Mouse (Mus musculus) lung, postnatal 0 days (tissue): Measurements from ENCODE around the gene Slc22a7. TPM values are rescaled to one million over a fixed set of nuclear protein-coding genes. Genes with fewer than 3 reads are reported as not detected.

Source experiments
- ATAC-seq: fragments of 200-750 bp; cut with Nextera tagmentation; 2 replicates; pipeline ENCODE4 v1.8.0; 2017; ENCODE audit warnings: moderate library complexity
- DNase-seq: peaks from one replicate; pipeline ENCODE4 v3.0.0-alpha.2; 2016; ENCODE audit warnings: low spot score
- H3K27ac ChIP-seq: fragments of 300-500 bp; sonication (generic); 2 replicates; pipeline ENCODE4 v1.5.1; 2014; ENCODE audit warnings: antibody characterized with exemption, mild to moderate bottlenecking, low read length, mixed read lengths
- H3K27me3 ChIP-seq: fragments of 300-500 bp; sonication (generic); replicated peaks from 2 replicates; pipeline ENCODE4 v1.6.1; 2014; ENCODE audit warnings: low read length, mixed read lengths; ENCODE audit not compliant: insufficient read depth
- H3K36me3 ChIP-seq: fragments of 300-500 bp; sonication (generic); 2 replicates; pipeline ENCODE4 v1.6.1; 2014; ENCODE audit warnings: low read length, mixed read lengths; ENCODE audit not compliant: insufficient read depth
- H3K4me1 ChIP-seq: fragments of 300-500 bp; sonication (generic); 2 replicates; pipeline ENCODE4 v1.6.1; 2014; ENCODE audit warnings: antibody characterized with exemption, low read depth, low read length, mixed read lengths; ENCODE audit not compliant: insufficient read depth
- H3K4me2 ChIP-seq: fragments of 300-500 bp; sonication (generic); replicated peaks from 2 replicates; pipeline ENCODE4 v1.6.1; 2014; ENCODE audit warnings: low read depth, mild to moderate bottlenecking, low read length, moderate library complexity, mixed read lengths
- H3K4me3 ChIP-seq: fragments of 300-500 bp; sonication (generic); 2 replicates; pipeline ENCODE4 v1.5.1; 2014; ENCODE audit warnings: low read depth, low read length
- H3K9ac ChIP-seq: fragments of 300-500 bp; sonication (generic); replicated peaks from 2 replicates; pipeline ENCODE4 v1.6.1; 2014; ENCODE audit warnings: low read depth, mild to moderate bottlenecking
- H3K9me3 ChIP-seq: fragments of 300-500 bp; sonication (generic); 2 replicates; pipeline ENCODE4 v1.6.1; 2016; ENCODE audit warnings: low read length, mixed read lengths
- CTCF ChIP-seq: IDR thresholded peaks from 2 replicates; pipeline ENCODE4 v1.5.1; 2016; ENCODE audit warnings: antibody characterized with exemption, mild to moderate bottlenecking
- EP300 ChIP-seq: IDR thresholded peaks from 2 replicates; pipeline ENCODE4 v1.6.1; 2016; ENCODE audit warnings: antibody characterized with exemption, mild to moderate bottlenecking, control low read depth
- WGBS: fragments of 180-500 bp; shearing (Covaris S2); extraction: QIAGEN DNeasy Blood & Tissue Kit; methylation state at CpG from one replicate; pipeline ENCODE4 v1.1.7; 2014; 5-methylcytosine and 5-hydroxymethylcytosine counted together
- polyA plus RNA-seq: library from polyadenylated mRNA; unstranded; fragments of >200 nt; fragmentation: Nextera tagmentation; extraction: Ambion mirVana; gene quantifications from 2 replicates; pipeline ENCODE4 v1.2.1, GENCODE M21; 2015

Slc22a7 gene
- polyA plus RNA-seq, 1 experiment from 2014 or later, result not detected

DNA sequence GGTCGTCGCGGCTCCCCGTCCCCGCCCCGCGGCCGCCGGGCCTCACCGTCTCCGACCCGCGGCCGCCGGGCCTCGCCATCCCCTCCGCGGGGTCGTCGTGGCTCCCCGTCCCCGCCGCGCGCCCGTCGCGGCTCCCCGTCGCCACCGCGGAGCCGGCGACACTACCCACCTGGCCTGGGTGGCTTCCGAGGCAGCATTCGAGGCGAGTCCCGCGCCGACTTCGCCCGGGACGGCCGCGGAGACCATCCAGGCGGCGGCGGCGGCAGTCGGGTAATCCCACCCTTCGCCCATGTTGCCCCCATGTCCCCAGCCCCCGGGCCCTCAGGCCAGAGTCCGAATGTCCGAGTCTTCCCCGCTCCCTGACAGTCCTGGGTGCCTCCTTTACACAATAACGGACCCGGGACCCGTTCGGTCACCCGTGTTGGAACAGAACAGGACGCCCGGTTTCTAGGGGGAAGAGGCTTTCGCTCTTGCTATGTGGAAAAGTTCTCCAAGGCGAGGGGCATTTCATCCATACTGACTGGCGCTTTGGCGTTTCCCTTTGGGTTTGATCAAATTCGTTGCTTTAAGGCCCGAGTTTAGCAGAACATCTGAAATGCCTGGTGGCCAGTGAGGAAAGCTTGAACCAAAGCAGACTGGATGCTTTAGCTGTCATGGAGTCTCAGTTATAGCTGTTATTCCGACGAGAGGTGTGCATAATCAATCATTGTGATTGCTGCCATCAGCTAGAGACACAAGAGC, 54.0 kb downstream of the Slc22a7 start:
- peak overlapping the region; percentile 74 for H3K9ac ChIP-seq
- peak overlapping the region; percentile 86 for H3K27ac ChIP-seq
- H3K4me1 ChIP-seq, result peaks cover 4% of the 10 kb centered on the region; the same call in 1 of the 2 replicates
- H3K9me3 ChIP-seq, result no peaks in the 10 kb centered on the region
- H3K4me3 ChIP-seq, result peak overlapping the region; percentile 88
- TF ChIP-seq CTCF (no peak), EP300 (no peak)
- WGBS, result under 1% methylated on average over 68 of the region's 70 CpGs
- peak overlapping the region; percentile 97 for H3K4me2 ChIP-seq
- peak; percentile 13 for DNase-seq
- ATAC-seq, result no peak
- no peaks in the 10 kb centered on the region for H3K27me3 ChIP-seq
- H3K36me3 ChIP-seq, result peaks cover 3% of the 10 kb centered on the region; the same call in 1 of the 2 replicates

DNA sequence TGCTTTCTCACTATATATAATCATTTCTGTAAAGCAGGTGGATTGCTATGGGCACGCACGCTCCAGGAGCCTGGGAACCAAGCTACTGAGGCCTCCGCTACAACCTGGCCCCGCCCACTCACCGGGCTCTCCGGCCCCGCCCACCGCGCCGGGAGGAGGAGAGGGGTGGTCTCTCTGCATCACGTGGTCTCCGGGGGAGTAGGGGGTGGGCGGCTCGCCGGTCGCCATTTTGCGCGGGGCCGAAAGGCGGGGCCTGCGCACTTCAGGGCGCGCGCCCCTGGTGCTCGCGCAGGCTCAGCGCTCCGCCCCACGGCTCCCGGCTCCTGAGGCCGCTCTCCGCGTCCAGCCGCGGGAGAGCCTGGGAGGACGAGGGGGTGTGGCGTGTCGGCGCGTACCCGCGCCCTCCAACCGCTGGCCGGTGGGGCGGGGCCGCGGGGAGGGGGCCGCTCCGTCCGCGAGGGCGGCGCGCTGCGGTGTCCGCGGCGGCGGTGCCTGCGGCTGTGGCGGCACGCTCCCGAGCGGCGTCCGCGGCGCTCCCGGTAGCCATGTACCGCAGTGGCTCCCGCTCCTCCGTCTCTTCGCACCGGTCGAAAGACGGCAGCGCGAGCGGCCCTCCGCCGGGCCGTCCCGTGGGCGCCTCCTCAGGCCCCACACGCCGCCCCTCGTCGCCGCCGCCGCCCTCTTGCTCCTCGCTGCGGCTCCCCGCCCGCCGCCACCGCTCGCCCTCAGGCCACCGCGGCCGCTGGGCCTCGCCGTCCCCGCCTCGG, 54.8 kb downstream of the Slc22a7 start, which contains the start of gene Zfp318:
Gene Zfp318 (plus strand): TSS at position 438 of the 767 bp plus-strand sequence.
- ATAC-seq, result peak; percentile 99
- DNase-seq, result peak; percentile 98
- WGBS, result 1% methylated on average over 29 of the region's 105 CpGs
- Histone ChIP-seq H3K27ac (peak within 1 kb of the TSS; percentile 86), H3K36me3 (no peaks in the 10 kb centered on the region; the same call in 1 of the 2 replicates), H3K4me2 (peak within 1 kb of the TSS; percentile 97), H3K27me3 (no peaks in the 10 kb centered on the region), H3K9me3 (no peaks in the 10 kb centered on the region), H3K4me1 (peaks cover 4% of the 10 kb centered on the region; the same call in 1 of the 2 replicates), H3K4me3 (peak within 1 kb of the TSS; percentile 88), H3K9ac (peak within 1 kb of the TSS; percentile 74)
- TF ChIP-seq CTCF (no peak), EP300 (no peak)

Other genes with a start within 250 kb of the Slc22a7 start
- gene Polh, start 235.8 kb downstream of the Slc22a7 start, polyA plus RNA-seq, result 6.6 and 8.6 TPM in 2 replicates
- 14.8 and 16.2 TPM in 2 replicates for gene Xpo5, start 235.7 kb downstream of the Slc22a7 start, polyA plus RNA-seq
- 82.0 and 89.9 TPM in 2 replicates for gene Polr1c, start 190.4 kb downstream of the Slc22a7 start, polyA plus RNA-seq
- 185 and 199 TPM in 2 replicates for gene Yipf3, start 190.4 kb downstream of the Slc22a7 start, polyA plus RNA-seq
- gene Lrrc73, start 184.9 kb downstream of the Slc22a7 start, polyA plus RNA-seq, result 3.7 and 5.2 TPM in 2 replicates
- 21.0 and 22.8 TPM in 2 replicates for gene Tjap1, start 155.4 kb downstream of the Slc22a7 start, polyA plus RNA-seq
- 1.3 TPM in 2 replicates for gene Dlk2, start 141.0 kb downstream of the Slc22a7 start, polyA plus RNA-seq
- 3.4 and 3.8 TPM in 2 replicates for gene Abcc10, start 110.1 kb downstream of the Slc22a7 start, polyA plus RNA-seq
- 5.8 and 6.3 TPM in 2 replicates for gene Zfp318, start 54.7 kb downstream of the Slc22a7 start, polyA plus RNA-seq
- 0.76 and 0.81 TPM in 2 replicates for gene Crip3, start 9.5 kb downstream of the Slc22a7 start, polyA plus RNA-seq
- gene Ttbk1, start 49.2 kb upstream of the Slc22a7 start, polyA plus RNA-seq, result 0.04 TPM in 1 of 2 replicates, not detected in the other
- 2.8 and 4.2 TPM in 2 replicates for gene Dnph1, start 58.3 kb upstream of the Slc22a7 start, polyA plus RNA-seq
- gene Cul9, start 107.9 kb upstream of the Slc22a7 start, polyA plus RNA-seq, result 3.5 and 3.8 TPM in 2 replicates
- gene Srf, start 117.7 kb upstream of the Slc22a7 start, polyA plus RNA-seq, result 5.1 and 5.6 TPM in 2 replicates
- 73.2 and 75.8 TPM in 2 replicates for gene Ptk7, start 191.0 kb upstream of the Slc22a7 start, polyA plus RNA-seq
- 36.5 and 38.4 TPM in 2 replicates for gene Klc4, start 207.6 kb upstream of the Slc22a7 start, polyA plus RNA-seq
- 69.2 and 88.6 TPM in 2 replicates for gene Mrpl2, start 207.8 kb upstream of the Slc22a7 start, polyA plus RNA-seq
- 21.8 and 22.1 TPM in 2 replicates for gene Cul7, start 211.9 kb upstream of the Slc22a7 start, polyA plus RNA-seq
- 35.2 and 38.5 TPM in 2 replicates for gene Rrp36, start 235.9 kb upstream of the Slc22a7 start, polyA plus RNA-seq
- gene Mea1, start 240.3 kb upstream of the Slc22a7 start, polyA plus RNA-seq, result 113 and 114 TPM in 2 replicates
- gene Klhdc3, start 242.5 kb upstream of the Slc22a7 start, polyA plus RNA-seq, result 96.7 and 111 TPM in 2 replicates